Mouse (Mus musculus) thymus, postnatal 14 days (tissue): Measurements from ENCODE around the gene Spin1.
"Not testable (repeated sequence)": the region's sequence is repeated elsewhere in the genome, so short reads cannot be mapped to it uniquely, and the experiment has no call there.

ENCODE experiments used
- DNase-seq: peaks from one replicate; pipeline ENCODE4 v3.0.0; 2021

The Spin1 gene

GRCm38 (mm10) chr13:51100233-51101015, at the start of gene Spin1:
Gene Spin1, plus strand, starts transcription at chr13:51100880.
- peak; percentile 91 for DNase-seq

GRCm38 (mm10) chr13:51051016-51051415, 49.7 kb upstream of the Spin1 start:
- DNase-seq = no peak

GRCm38 (mm10) chr13:51052408-51052807, 48.3 kb upstream of the Spin1 start:
- no peak for DNase-seq

- DNase-seq = no peak
These were observed 37.7 kb upstream of the Spin1 start for GRCm38 (mm10) chr13:51063024-51063423.

- DNase-seq = no peak
These were observed 37.0 kb upstream of the Spin1 start for GRCm38 (mm10) chr13:51063721-51064120.

- DNase-seq = no peak
These were observed 36.3 kb upstream of the Spin1 start for GRCm38 (mm10) chr13:51064429-51064828.

- no peak for DNase-seq
These were observed 29.5 kb upstream of the Spin1 start for GRCm38 (mm10) chr13:51071063-51071680.

GRCm38 (mm10) chr13:51071763-51072276, 28.9 kb upstream of the Spin1 start:
- DNase-seq = no peak

GRCm38 (mm10) chr13:51072917-51073843, 27.5 kb upstream of the Spin1 start:
- no peak for DNase-seq

GRCm38 (mm10) chr13:51074081-51074680, 26.5 kb upstream of the Spin1 start:
- DNase-seq = no peak

GRCm38 (mm10) chr13:51076191-51076590, 24.5 kb upstream of the Spin1 start:
- not testable (repeated sequence) for DNase-seq

- DNase-seq = not testable (repeated sequence)
These were observed 22.1 kb upstream of the Spin1 start for GRCm38 (mm10) chr13:51078586-51078985.

GRCm38 (mm10) chr13:51080801-51081200, 19.9 kb upstream of the Spin1 start:
- DNase-seq = no peak

- no peak for DNase-seq
These were observed 16.4 kb upstream of the Spin1 start for GRCm38 (mm10) chr13:51084241-51084640.

GRCm38 (mm10) chr13:51085941-51086340, 14.7 kb upstream of the Spin1 start:
- DNase-seq = no peak

- DNase-seq = no peak
These were observed 13.4 kb upstream of the Spin1 start for GRCm38 (mm10) chr13:51087253-51087652.

- no peak for DNase-seq
These were observed 12.5 kb upstream of the Spin1 start for GRCm38 (mm10) chr13:51088207-51088606.

- no peak for DNase-seq
These were observed 11.6 kb upstream of the Spin1 start for GRCm38 (mm10) chr13:51089058-51089457.

GRCm38 (mm10) chr13:51090105-51090661, 10.5 kb upstream of the Spin1 start:
- no peak for DNase-seq

GRCm38 (mm10) chr13:51093430-51093829, 7.2 kb upstream of the Spin1 start:
- no peak for DNase-seq

- no peak for DNase-seq
These were observed 6.1 kb upstream of the Spin1 start for GRCm38 (mm10) chr13:51094323-51095195.
